Mouse (Mus musculus): ENCODE measurements at regions not wholly inside any gene's neighbourhood (a gene's known extent, or its start where the extent isn't known, plus 50 kb on each side); places are given as distances from the start of the nearest gene placed in this dataset.

GRCm38 (mm10) chr1:169341131-169341530 is 190.1 kb downstream of the Nuf2 start:
- DNase-seq (ENCODE audit: extremely low spot score in 1 of 2, low spot score in 1 of 2) = no peak

GRCm38 (mm10) chr1:169338461-169338860 is 192.8 kb downstream of the Nuf2 start:
- DNase-seq (ENCODE audit: extremely low spot score in 1 of 2, low spot score in 1 of 2) = no peak

- DNase-seq (ENCODE audit: extremely low spot score in 1 of 2, low spot score in 1 of 2) = no peak
These were observed 199.1 kb downstream of the Nuf2 start for GRCm38 (mm10) chr1:169332165-169332564.

- no peak for DNase-seq (ENCODE audit: extremely low spot score in 1 of 2, low spot score in 1 of 2)
These were observed 218.0 kb downstream of the Nuf2 start for GRCm38 (mm10) chr1:169313241-169313640.

- no peak for DNase-seq (ENCODE audit: extremely low spot score in 1 of 2, low spot score in 1 of 2)
These were observed 247.8 kb downstream of the Nuf2 start for GRCm38 (mm10) chr1:169283440-169283839.

GRCm38 (mm10) chr1:169270750-169271149 is 260.5 kb downstream of the Nuf2 start:
- DNase-seq (ENCODE audit: extremely low spot score in 1 of 2, low spot score in 1 of 2) = no peak

GRCm38 (mm10) chr1:169263984-169264660 is 267.1 kb downstream of the Nuf2 start:
- no peak for DNase-seq (ENCODE audit: extremely low spot score in 1 of 2, low spot score in 1 of 2)

GRCm38 (mm10) chr1:169254250-169254937 is 276.9 kb downstream of the Nuf2 start:
- DNase-seq (ENCODE audit: extremely low spot score in 1 of 2, low spot score in 1 of 2) = no peak

GRCm38 (mm10) chr1:169252189-169252588 is 279.1 kb downstream of the Nuf2 start:
- no peak for DNase-seq (ENCODE audit: extremely low spot score in 1 of 2, low spot score in 1 of 2)

GRCm38 (mm10) chr1:169249021-169249420 is 282.2 kb downstream of the Nuf2 start:
- DNase-seq (ENCODE audit: extremely low spot score in 1 of 2, low spot score in 1 of 2) = peak in 1 of 2 experiments; percentile 11

GRCm38 (mm10) chr1:169240377-169240776 is 290.9 kb downstream of the Nuf2 start:
- no peak for DNase-seq (ENCODE audit: extremely low spot score in 1 of 2, low spot score in 1 of 2)

GRCm38 (mm10) chr1:169238671-169239090 is 292.6 kb downstream of the Nuf2 start:
- no peak for DNase-seq (ENCODE audit: extremely low spot score in 1 of 2, low spot score in 1 of 2)

GRCm38 (mm10) chr1:169235276-169235681 is 296.0 kb downstream of the Nuf2 start:
- no peak for DNase-seq (ENCODE audit: extremely low spot score in 1 of 2, low spot score in 1 of 2)

GRCm38 (mm10) chr1:169233368-169233767 is 297.9 kb downstream of the Nuf2 start:
- no peak for DNase-seq (ENCODE audit: extremely low spot score in 1 of 2, low spot score in 1 of 2)

GRCm38 (mm10) chr1:169230097-169230496 is 301.2 kb downstream of the Nuf2 start:
- DNase-seq (ENCODE audit: extremely low spot score in 1 of 2, low spot score in 1 of 2) = no peak

- no peak for DNase-seq (ENCODE audit: extremely low spot score in 1 of 2, low spot score in 1 of 2)
These were observed 306.8 kb downstream of the Nuf2 start for GRCm38 (mm10) chr1:169224431-169224830.

GRCm38 (mm10) chr1:169187658-169188057 is 343.6 kb downstream of the Nuf2 start:
- DNase-seq (ENCODE audit: extremely low spot score in 1 of 2, low spot score in 1 of 2) = peak in 1 of 2 experiments; percentile 5

- no peak for DNase-seq (ENCODE audit: extremely low spot score in 1 of 2, low spot score in 1 of 2)
These were observed 360.9 kb downstream of the Nuf2 start for GRCm38 (mm10) chr1:169170405-169170804.

GRCm38 (mm10) chr1:169168033-169168432 is 363.2 kb downstream of the Nuf2 start:
- DNase-seq (ENCODE audit: extremely low spot score in 1 of 2, low spot score in 1 of 2) = no peak

- DNase-seq (ENCODE audit: extremely low spot score in 1 of 2, low spot score in 1 of 2) = no peak
These were observed 365.0 kb downstream of the Nuf2 start for GRCm38 (mm10) chr1:169166041-169166850.

- no peak for DNase-seq (ENCODE audit: extremely low spot score in 1 of 2, low spot score in 1 of 2)
These were observed 370.4 kb downstream of the Nuf2 start for GRCm38 (mm10) chr1:169160858-169161257.

Measured in frontal cortex, adult 2 months (tissue).